In genomic region chr17:40824549-40824948, GRCm38 (mm10) we compare ENCODE assay signal across 8 mouse cellular contexts. TPM values are rescaled to one million over a fixed set of nuclear protein-coding genes. Genes with fewer than 3 reads are reported as not detected.
DNase-seq lines count a peak whose midpoint lies in the region; ATAC-seq lines count a peak whose summit lies in the region.

No protein-coding gene starts in this region.

- H3K9me3 ChIP-seq in forebrain, embryonic 11.5 days (ENCODE audit: control insufficient read depth, low read length), result no peaks in the 10 kb centered on the region
- H3K9me3 ChIP-seq in forebrain, embryonic 12.5 days, result no peaks in the 10 kb centered on the region
- no peaks in the 10 kb centered on the region for H3K9me3 ChIP-seq in midbrain, embryonic 10.5 days (replicated peaks)
- no peaks in the 10 kb centered on the region for H3K9me3 ChIP-seq in midbrain, embryonic 16.5 days (replicated peaks; ENCODE audit: control insufficient read depth, low read length, poor library complexity, severe bottlenecking)
- H3K9me3 ChIP-seq in megakaryocyte, embryonic 14.5 days, result no peaks in the 10 kb centered on the region

- DNase-seq in forebrain, embryonic 11.5 days (ENCODE audit: low spot score), result peak; percentile 51
- peak; percentile 17 for DNase-seq in midbrain, embryonic 10.5 days (ENCODE audit: low spot score)
- peak; percentile 17 for DNase-seq in adrenal gland, adult 2 months
- DNase-seq in frontal cortex, postnatal 10 days (ENCODE audit: low spot score in 2 of 2), result no peak

- ATAC-seq in forebrain, embryonic 11.5 days (replicated peaks; ENCODE audit: low FRiP score), result no peak
- no peak for ATAC-seq in forebrain, embryonic 12.5 days (ENCODE audit: low FRiP score)
- ATAC-seq in midbrain, embryonic 16.5 days, result no peak
- peak; percentile 68 to 91 for ATAC-seq in hematopoietic stem cell, adult 5-6 weeks (replicated peaks in 1 of 2; ENCODE audit: insufficient read depth in 1 of 2, low FRiP score in 2 of 2, low TSS enrichment in 1 of 2, low read depth in 1 of 2, poor library complexity in 2 of 2, severe bottlenecking in 2 of 2)

- no peaks in the 10 kb centered on the region for H3K27me3 ChIP-seq in forebrain, embryonic 11.5 days (ENCODE audit: control insufficient read depth, insufficient read depth, low read length)
- H3K27me3 ChIP-seq in forebrain, embryonic 12.5 days, result no peaks in the 10 kb centered on the region
- no peaks in the 10 kb centered on the region for H3K27me3 ChIP-seq in midbrain, embryonic 10.5 days (ENCODE audit: low read depth, poor library complexity, severe bottlenecking)
- no peaks in the 10 kb centered on the region for H3K27me3 ChIP-seq in midbrain, embryonic 16.5 days (ENCODE audit: control insufficient read depth, insufficient read depth, low read depth, low read length)
- H3K27me3 ChIP-seq in megakaryocyte, embryonic 14.5 days (replicated peaks), result no peaks in the 10 kb centered on the region

- no peaks in the 10 kb centered on the region for H3K4me1 ChIP-seq in forebrain, embryonic 11.5 days (replicated peaks; ENCODE audit: control insufficient read depth, insufficient read depth, low read length)
- H3K4me1 ChIP-seq in forebrain, embryonic 12.5 days, result no peaks in the 10 kb centered on the region
- no peaks in the 10 kb centered on the region for H3K4me1 ChIP-seq in midbrain, embryonic 10.5 days
- no peaks in the 10 kb centered on the region for H3K4me1 ChIP-seq in midbrain, embryonic 16.5 days (ENCODE audit: control insufficient read depth, insufficient read depth, low read length)
- H3K4me1 ChIP-seq in megakaryocyte, embryonic 14.5 days, result peaks cover 4% of the 10 kb centered on the region; the same call in 1 of the 2 replicates

- 63% methylated on average over 8 of the region's 8 CpGs for WGBS in forebrain, embryonic 11.5 days
- 59% methylated on average over 8 of the region's 8 CpGs for WGBS in forebrain, embryonic 12.5 days
- 65% methylated on average over 8 of the region's 8 CpGs for WGBS in midbrain, embryonic 10.5 days
- WGBS in midbrain, embryonic 16.5 days, result 63% methylated on average over 8 of the region's 8 CpGs

- no peak overlapping the region for H3K27ac ChIP-seq in forebrain, embryonic 11.5 days (ENCODE audit: low read depth, low read length)
- H3K27ac ChIP-seq in forebrain, embryonic 12.5 days, result no peak overlapping the region
- no peak overlapping the region for H3K27ac ChIP-seq in midbrain, embryonic 10.5 days (replicated peaks)
- H3K27ac ChIP-seq in midbrain, embryonic 16.5 days (ENCODE audit: low read length), result no peak overlapping the region

- H3K36me3 ChIP-seq in forebrain, embryonic 11.5 days (ENCODE audit: control insufficient read depth, insufficient read depth, low read length), result no peaks in the 10 kb centered on the region
- no peaks in the 10 kb centered on the region for H3K36me3 ChIP-seq in forebrain, embryonic 12.5 days (replicated peaks)
- no peaks in the 10 kb centered on the region for H3K36me3 ChIP-seq in midbrain, embryonic 10.5 days
- H3K36me3 ChIP-seq in midbrain, embryonic 16.5 days (ENCODE audit: control insufficient read depth, insufficient read depth, low read length), result no peaks in the 10 kb centered on the region
- no peaks in the 10 kb centered on the region for H3K36me3 ChIP-seq in megakaryocyte, embryonic 14.5 days (replicated peaks; ENCODE audit: low read length)

- no peak overlapping the region for H3K4me2 ChIP-seq in forebrain, embryonic 11.5 days (ENCODE audit: low read depth, low read length, severe bottlenecking)
- H3K4me2 ChIP-seq in forebrain, embryonic 12.5 days, result no peak overlapping the region
- H3K4me2 ChIP-seq in midbrain, embryonic 16.5 days (ENCODE audit: low read length), result no peak overlapping the region

- H3K4me3 ChIP-seq in forebrain, embryonic 11.5 days (ENCODE audit: low read depth, low read length), result no peak overlapping the region
- H3K4me3 ChIP-seq in forebrain, embryonic 12.5 days (replicated peaks), result no peak overlapping the region
- H3K4me3 ChIP-seq in midbrain, embryonic 10.5 days, result no peak overlapping the region
- H3K4me3 ChIP-seq in midbrain, embryonic 16.5 days (ENCODE audit: low read depth, low read length), result no peak overlapping the region
- H3K4me3 ChIP-seq in megakaryocyte, embryonic 14.5 days (replicated peaks), result peak overlapping the region; percentile 79

- H3K9ac ChIP-seq in forebrain, embryonic 11.5 days (ENCODE audit: low read length), result no peak overlapping the region
- H3K9ac ChIP-seq in forebrain, embryonic 12.5 days, result no peak overlapping the region
- H3K9ac ChIP-seq in midbrain, embryonic 16.5 days (ENCODE audit: low read depth, low read length), result no peak overlapping the region

RNA-seq across cellular contexts. Expression of gene Rhag, which starts 13.6 kb away (rescaled TPM):
- 6.9 and 8.8 TPM in 2 replicates for polyA plus RNA-seq in forebrain, embryonic 11.5 days (2014; fragmentation: Nextera tagmentation; extraction: Ambion mirVana)
- 1.9 and 3.2 TPM in 2 replicates for polyA plus RNA-seq in forebrain, embryonic 12.5 days (2016; fragmentation: Nextera tagmentation; extraction: Ambion mirVana)
- polyA plus RNA-seq in midbrain, embryonic 10.5 days (2016; fragmentation: Nextera tagmentation; extraction: Ambion mirVana), result 5.6 and 5.9 TPM in 2 replicates
- 0.15 and 0.17 TPM in 2 replicates for polyA plus RNA-seq in midbrain, embryonic 16.5 days (2015; fragmentation: Nextera tagmentation; extraction: Ambion mirVana)
- total RNA-seq in adrenal gland, adult 2 months (2021), result not detected
- polyA plus RNA-seq in adrenal gland, adult 2 months (2012; rRNA removed), result not detected in 2 replicates
- 2.2 and 8.2 TPM in 2 replicates for total RNA-seq in hematopoietic stem cell, adult 5-6 weeks (2017)
- not detected in 2 replicates for polyA plus RNA-seq in megakaryocyte, embryonic 14.5 days (2012; ENCODE audit: insufficient read depth, low replicate concordance)

RNA-seq across cellular contexts. Expression of gene Crisp2, which starts 17.7 kb away (rescaled TPM):
- polyA plus RNA-seq in forebrain, embryonic 11.5 days (2014; fragmentation: Nextera tagmentation; extraction: Ambion mirVana), result not detected in 2 replicates
- polyA plus RNA-seq in forebrain, embryonic 12.5 days (2016; fragmentation: Nextera tagmentation; extraction: Ambion mirVana), result not detected in 2 replicates
- not detected in 2 replicates for polyA plus RNA-seq in midbrain, embryonic 10.5 days (2016; fragmentation: Nextera tagmentation; extraction: Ambion mirVana)
- polyA plus RNA-seq in midbrain, embryonic 16.5 days (2015; fragmentation: Nextera tagmentation; extraction: Ambion mirVana), result not detected in 2 replicates
- not detected for total RNA-seq in adrenal gland, adult 2 months (2021)
- polyA plus RNA-seq in adrenal gland, adult 2 months (2012; rRNA removed), result not detected in 2 replicates
- 13.6 TPM in 1 of 2 replicates, not detected in the other for total RNA-seq in hematopoietic stem cell, adult 5-6 weeks (2017)
- not detected in 2 replicates for polyA plus RNA-seq in megakaryocyte, embryonic 14.5 days (2012; ENCODE audit: insufficient read depth, low replicate concordance)

RNA-seq across cellular contexts. Expression of gene 9130008F23Rik, which starts 55.8 kb away (rescaled TPM):
- 0.95 and 1.1 TPM in 2 replicates for polyA plus RNA-seq in forebrain, embryonic 11.5 days (2014; fragmentation: Nextera tagmentation; extraction: Ambion mirVana)
- polyA plus RNA-seq in forebrain, embryonic 12.5 days (2016; fragmentation: Nextera tagmentation; extraction: Ambion mirVana), result 0.73 and 0.88 TPM in 2 replicates
- 0.85 and 1.3 TPM in 2 replicates for polyA plus RNA-seq in midbrain, embryonic 10.5 days (2016; fragmentation: Nextera tagmentation; extraction: Ambion mirVana)
- polyA plus RNA-seq in midbrain, embryonic 16.5 days (2015; fragmentation: Nextera tagmentation; extraction: Ambion mirVana), result 0.37 and 1.1 TPM in 2 replicates
- 1 to 10 TPM in 1 of 2 experiments, under 1 TPM in 1; 0.55 to 1.1 TPM for total RNA-seq in adrenal gland, adult 2 months (2021)
- 0.24 and 0.60 TPM in 2 replicates for polyA plus RNA-seq in adrenal gland, adult 2 months (2012; rRNA removed)
- total RNA-seq in hematopoietic stem cell, adult 5-6 weeks (2017), result 4.8 and 10.0 TPM in 2 replicates
- 1.1 and 3.3 TPM in 2 replicates for polyA plus RNA-seq in megakaryocyte, embryonic 14.5 days (2012; ENCODE audit: insufficient read depth, low replicate concordance)

Comparison
In these comparisons a context has a peak if more than half of its experiments do, and no peak if none do; other contexts are left out.
1. ATAC-seq: peak in hematopoietic stem cell, adult 5-6 weeks (2 of 2); none in forebrain, embryonic 11.5 days (single experiment), forebrain, embryonic 12.5 days (single experiment) and midbrain, embryonic 16.5 days (single experiment).
2. DNase-seq: peak in forebrain, embryonic 11.5 days (single experiment), midbrain, embryonic 10.5 days (single experiment) and adrenal gland, adult 2 months (single experiment); none in frontal cortex, postnatal 10 days (0 of 2).